Mouse (Mus musculus): Measurements from ENCODE around the gene Olfr527. TPM values are rescaled to one million over a fixed set of nuclear protein-coding genes. Genes with fewer than 3 reads are reported as not detected.

Olfr527 gene
- polyA plus RNA-seq (2012; ENCODE audit: insufficient read depth, insufficient read length, missing spikeins), result not detected in 2 replicates

DNA sequence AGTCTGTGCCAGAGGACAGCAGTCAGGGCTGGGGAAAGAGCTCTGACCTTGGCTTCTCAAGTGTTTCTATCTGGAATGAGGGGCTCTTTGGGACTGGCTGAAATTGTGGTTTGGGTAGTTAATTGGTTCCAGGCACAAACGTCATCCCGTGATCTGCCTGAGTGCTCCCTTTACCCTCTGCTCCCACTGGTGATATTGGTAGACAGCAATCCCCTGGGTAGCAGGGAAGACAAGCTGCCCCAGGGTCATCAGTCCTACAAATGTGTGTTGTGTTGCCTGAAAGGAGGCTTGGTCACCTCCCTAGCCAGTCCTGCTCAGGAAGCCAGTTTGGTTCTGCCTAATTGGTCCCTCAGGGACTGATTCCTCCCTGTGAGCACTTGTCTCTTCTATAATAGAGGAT is at the start of gene Olfr527:
Gene Olfr527, plus strand, starts transcription at position 301 of the 400 bp plus-strand sequence.
- no peak for TF ChIP-seq POLR2A (IDR thresholded peaks at IDR 0.05; ENCODE audit: borderline replicate concordance, low read depth, low read length)
- TF ChIP-seq CTCF (IDR thresholded peaks at IDR 0.05; ENCODE audit: low read depth, low read length), result no peak
- no peaks in the 10 kb centered on the region for H3K4me1 ChIP-seq (ENCODE audit: control insufficient read depth, insufficient read depth, low read length)

DNA sequence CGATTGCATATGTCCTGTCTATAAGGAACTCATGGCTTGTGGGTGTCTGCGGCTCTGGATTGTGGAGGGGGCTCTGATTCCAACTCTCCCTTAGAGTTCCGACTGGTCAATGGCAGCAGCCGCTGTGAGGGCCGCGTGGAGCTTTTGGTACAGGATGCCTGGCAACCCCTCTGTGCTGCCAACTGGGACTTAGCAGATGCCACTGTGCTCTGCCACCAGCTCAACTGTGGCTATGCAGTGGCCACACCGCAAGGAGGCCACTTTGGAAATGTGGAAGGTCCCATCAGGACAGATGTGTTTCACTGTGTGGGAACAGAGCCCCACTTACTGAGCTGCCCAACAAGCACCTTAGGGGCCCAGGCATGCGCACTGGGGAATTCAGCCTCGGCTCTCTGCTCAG is 38.1 kb upstream of the Olfr527 start:
- Histone ChIP-seq H3K27ac (ENCODE audit: insufficient read depth, low read depth, low read length) (no peak overlapping the region), H3K4me1 (ENCODE audit: control insufficient read depth, insufficient read depth, low read length) (no peaks in the 10 kb centered on the region), H3K4me3 (ENCODE audit: insufficient read depth, low read length) (no peak overlapping the region)
- no peak for TF ChIP-seq CTCF (IDR thresholded peaks at IDR 0.05; ENCODE audit: low read depth, low read length)

More for the DNA sequence above, at the start of gene Olfr527:
- Histone ChIP-seq H3K27ac (ENCODE audit: insufficient read depth, low read depth, low read length) (no peak within 1 kb of the TSS), H3K4me3 (ENCODE audit: insufficient read depth, low read length) (no peak within 1 kb of the TSS)

GRCm38 (mm10) chr7:140296876-140297275 is 36.9 kb upstream of the Olfr527 start:
- no peak for TF ChIP-seq POLR2A (IDR thresholded peaks at IDR 0.05; ENCODE audit: borderline replicate concordance, low read depth, low read length)
- TF ChIP-seq CTCF (IDR thresholded peaks at IDR 0.05; ENCODE audit: low read depth, low read length), result no peak
- Histone ChIP-seq H3K4me3 (ENCODE audit: insufficient read depth, low read length) (no peak overlapping the region), H3K27ac (ENCODE audit: insufficient read depth, low read depth, low read length) (no peak overlapping the region), H3K4me1 (ENCODE audit: control insufficient read depth, insufficient read depth, low read length) (no peaks in the 10 kb centered on the region)

- no peaks in the 10 kb centered on the region for H3K4me1 ChIP-seq (ENCODE audit: control insufficient read depth, insufficient read depth, low read length)
- H3K4me3 ChIP-seq (ENCODE audit: insufficient read depth, low read length), result no peak overlapping the region
- H3K27ac ChIP-seq (ENCODE audit: insufficient read depth, low read depth, low read length), result no peak overlapping the region
- TF ChIP-seq POLR2A (IDR thresholded peaks at IDR 0.05; ENCODE audit: borderline replicate concordance, low read depth, low read length), result no peak
- TF ChIP-seq CTCF (IDR thresholded peaks at IDR 0.05; ENCODE audit: low read depth, low read length), result no peak
Observed at GRCm38 (mm10) chr7:140299416-140299815, 34.4 kb upstream of the Olfr527 start.

- Histone ChIP-seq H3K27ac (ENCODE audit: insufficient read depth, low read depth, low read length) (no peak overlapping the region), H3K4me1 (ENCODE audit: control insufficient read depth, insufficient read depth, low read length) (no peaks in the 10 kb centered on the region), H3K4me3 (ENCODE audit: insufficient read depth, low read length) (no peak overlapping the region)
- TF ChIP-seq POLR2A (IDR thresholded peaks at IDR 0.05; ENCODE audit: borderline replicate concordance, low read depth, low read length), result no peak
- TF ChIP-seq CTCF (IDR thresholded peaks at IDR 0.05; ENCODE audit: low read depth, low read length), result no peak
Observed at GRCm38 (mm10) chr7:140319861-140320385, 13.9 kb upstream of the Olfr527 start.

GRCm38 (mm10) chr7:140320558-140320957 is 13.3 kb upstream of the Olfr527 start, which contains the start of gene Olfr525:
Gene Olfr525, plus strand, starts transcription at chr7:140320858.
- Histone ChIP-seq H3K4me3 (ENCODE audit: insufficient read depth, low read length) (no peak within 1 kb of the TSS), H3K4me1 (ENCODE audit: control insufficient read depth, insufficient read depth, low read length) (no peaks in the 10 kb centered on the region), H3K27ac (ENCODE audit: insufficient read depth, low read depth, low read length) (no peak within 1 kb of the TSS)
- TF ChIP-seq CTCF (IDR thresholded peaks at IDR 0.05; ENCODE audit: low read depth, low read length) (no peak), POLR2A (IDR thresholded peaks at IDR 0.05; ENCODE audit: borderline replicate concordance, low read depth, low read length) (no peak)

DNA sequence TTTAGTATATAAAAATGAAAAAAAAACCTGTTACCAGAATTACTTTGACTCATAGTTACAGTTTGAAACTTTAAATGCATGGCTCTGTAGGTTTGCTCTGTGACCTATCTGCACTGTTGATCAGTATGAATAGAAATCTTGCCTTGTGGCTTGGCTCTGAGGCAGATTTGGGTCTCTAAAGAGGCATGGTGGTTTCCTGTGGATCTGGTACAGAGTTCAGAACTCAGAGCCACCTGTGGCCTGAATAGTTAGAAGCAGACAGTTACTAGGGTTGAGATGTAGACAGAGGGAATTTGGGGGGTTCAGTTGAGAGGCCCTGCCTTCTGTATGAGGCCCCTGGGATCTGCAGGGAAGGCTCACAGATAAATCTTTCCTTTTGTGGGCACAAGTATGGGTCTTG is 12.7 kb upstream of the Olfr527 start:
- TF ChIP-seq POLR2A (IDR thresholded peaks at IDR 0.05; ENCODE audit: borderline replicate concordance, low read depth, low read length) (no peak), CTCF (IDR thresholded peaks at IDR 0.05; ENCODE audit: low read depth, low read length) (no peak)
- no peak overlapping the region for H3K4me3 ChIP-seq (ENCODE audit: insufficient read depth, low read length)

DNA sequence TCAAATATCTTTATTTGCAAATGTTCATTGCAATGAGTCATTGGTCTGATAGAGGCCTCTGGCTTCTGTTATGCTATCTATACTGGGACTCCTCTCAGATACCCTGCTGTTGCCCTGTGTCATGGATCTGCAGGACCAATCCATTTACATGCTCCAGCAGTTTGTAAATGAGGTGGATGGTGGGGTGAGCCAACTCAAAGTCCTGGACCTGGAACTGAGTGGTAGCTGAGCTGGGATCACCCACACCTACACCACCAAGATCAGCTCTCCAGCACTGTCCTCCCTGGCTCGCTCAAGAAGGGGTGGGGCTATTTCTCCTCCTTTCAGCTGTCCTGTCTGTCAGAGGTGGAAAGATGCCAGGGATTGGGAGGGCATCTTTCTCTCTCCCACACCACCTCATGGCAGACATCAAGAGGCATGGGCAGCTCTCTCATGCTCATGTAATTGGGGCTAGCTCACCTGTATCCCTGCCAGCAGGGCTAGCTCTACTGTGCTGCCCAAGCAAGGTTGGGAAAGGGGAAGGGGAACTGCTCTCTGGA is 4.0 kb upstream of the Olfr527 start:
- TF ChIP-seq CTCF (IDR thresholded peaks at IDR 0.05; ENCODE audit: low read depth, low read length), result no peak
- no peak for TF ChIP-seq POLR2A (IDR thresholded peaks at IDR 0.05; ENCODE audit: borderline replicate concordance, low read depth, low read length)
- Histone ChIP-seq H3K4me1 (ENCODE audit: control insufficient read depth, insufficient read depth, low read length) (no peaks in the 10 kb centered on the region), H3K27ac (ENCODE audit: insufficient read depth, low read depth, low read length) (no peak overlapping the region), H3K4me3 (ENCODE audit: insufficient read depth, low read length) (no peak overlapping the region)

More for the DNA sequence above, 12.7 kb upstream of the Olfr527 start:
- no peak overlapping the region for H3K27ac ChIP-seq (ENCODE audit: insufficient read depth, low read depth, low read length)
- H3K4me1 ChIP-seq (ENCODE audit: control insufficient read depth, insufficient read depth, low read length), result no peaks in the 10 kb centered on the region

- no peak for TF ChIP-seq CTCF (IDR thresholded peaks at IDR 0.05; ENCODE audit: low read depth, low read length)
- no peak for TF ChIP-seq POLR2A (IDR thresholded peaks at IDR 0.05; ENCODE audit: borderline replicate concordance, low read depth, low read length)
- no peak within 1 kb of the TSS for H3K4me3 ChIP-seq (ENCODE audit: insufficient read depth, low read length)
- no peak within 1 kb of the TSS for H3K27ac ChIP-seq (ENCODE audit: insufficient read depth, low read depth, low read length)
- no peaks in the 10 kb centered on the region for H3K4me1 ChIP-seq (ENCODE audit: control insufficient read depth, insufficient read depth, low read length)
Observed at GRCm38 (mm10) chr7:140361571-140361970, 27.8 kb downstream of the Olfr527 start, which contains the start of gene Olfr60. Gene Olfr60, minus strand, starts transcription at chr7:140361671.

- no peaks in the 10 kb centered on the region for H3K4me1 ChIP-seq (ENCODE audit: control insufficient read depth, insufficient read depth, low read length)
- TF ChIP-seq POLR2A (IDR thresholded peaks at IDR 0.05; ENCODE audit: borderline replicate concordance, low read depth, low read length) (no peak), CTCF (IDR thresholded peaks at IDR 0.05; ENCODE audit: low read depth, low read length) (no peak)
- H3K27ac ChIP-seq (ENCODE audit: insufficient read depth, low read depth, low read length), result no peak overlapping the region
- no peak overlapping the region for H3K4me3 ChIP-seq (ENCODE audit: insufficient read depth, low read length)
Observed at GRCm38 (mm10) chr7:140374300-140374699, 40.5 kb downstream of the Olfr527 start.
